Mouse (Mus musculus) lung, adult 10 weeks (tissue): ENCODE results near the gene Sh2d5. TPM values are rescaled to one million over a fixed set of nuclear protein-coding genes. Genes with fewer than 3 reads are reported as not detected.

Experiments
- polyA plus RNA-seq: library from polyadenylated mRNA; stranded (reverse); fragments of 350-450 nt; fragmentation: Illumina TruSeq; extraction: RNeasy Lipid Tissue Mini Kit (QIAGEN cat#74804); gene quantifications from one replicate; pipeline ENCODE4 v1.2.3, GENCODE M21; 2014; ENCODE audit warnings: low read depth, low replicate concordance; ENCODE audit not compliant: insufficient read depth

The Sh2d5 gene
- not detected for polyA plus RNA-seq

GRCm38 (mm10) chr4:138250088-138250960 lies at the start of gene Sh2d5, which contains the start of gene Kif17:
Gene Sh2d5 (plus strand): TSS chr4:138250403.
Gene Kif17 (plus strand): TSS chr4:138250435.

GRCm38 (mm10) chr4:138216200-138216890 lies 33.9 kb upstream of the Sh2d5 start, which contains the start of gene Hp1bp3:
Gene Hp1bp3 (plus strand): TSS chr4:138216296.

GRCm38 (mm10) chr4:138304340-138305104 lies 54.3 kb downstream of the Sh2d5 start, which contains the start of gene Ddost:
Gene Ddost (plus strand): TSS chr4:138304730.

Other genes starting within 250 kb of the Sh2d5 start
- gene Hp1bp3, start 34.1 kb upstream of the Sh2d5 start, polyA plus RNA-seq, result 80.4 TPM
- gene Kif17, start within 50 bp of the Sh2d5 start, polyA plus RNA-seq, result 0.30 TPM
- 111 TPM for gene Ddost, start 54.3 kb downstream of the Sh2d5 start, polyA plus RNA-seq
- 155 TPM for gene Pink1, start 75.9 kb downstream of the Sh2d5 start, polyA plus RNA-seq
- gene Cda, start 117.6 kb downstream of the Sh2d5 start, polyA plus RNA-seq, result 5.6 TPM
- not detected for gene Fam43b, start 146.1 kb downstream of the Sh2d5 start, polyA plus RNA-seq
- gene Mul1, start 184.3 kb downstream of the Sh2d5 start, polyA plus RNA-seq, result 10.8 TPM
- 21.5 TPM for gene Camk2n1, start 203.9 kb downstream of the Sh2d5 start, polyA plus RNA-seq